Mouse (Mus musculus) spleen, postnatal 0 days (tissue): ENCODE results near the gene Usp35. TPM values are rescaled to one million over a fixed set of nuclear protein-coding genes. Genes with fewer than 3 reads are reported as not detected.

Experiments
- polyA plus RNA-seq: library from polyadenylated mRNA; unstranded; fragments of >200 nt; fragmentation: Nextera tagmentation; extraction: Ambion mirVana; gene quantifications from 2 replicates; pipeline ENCODE4 v1.2.1, GENCODE M21; 2015

Usp35 gene
- polyA plus RNA-seq = 0.59 and 0.73 TPM in 2 replicates

DNA sequence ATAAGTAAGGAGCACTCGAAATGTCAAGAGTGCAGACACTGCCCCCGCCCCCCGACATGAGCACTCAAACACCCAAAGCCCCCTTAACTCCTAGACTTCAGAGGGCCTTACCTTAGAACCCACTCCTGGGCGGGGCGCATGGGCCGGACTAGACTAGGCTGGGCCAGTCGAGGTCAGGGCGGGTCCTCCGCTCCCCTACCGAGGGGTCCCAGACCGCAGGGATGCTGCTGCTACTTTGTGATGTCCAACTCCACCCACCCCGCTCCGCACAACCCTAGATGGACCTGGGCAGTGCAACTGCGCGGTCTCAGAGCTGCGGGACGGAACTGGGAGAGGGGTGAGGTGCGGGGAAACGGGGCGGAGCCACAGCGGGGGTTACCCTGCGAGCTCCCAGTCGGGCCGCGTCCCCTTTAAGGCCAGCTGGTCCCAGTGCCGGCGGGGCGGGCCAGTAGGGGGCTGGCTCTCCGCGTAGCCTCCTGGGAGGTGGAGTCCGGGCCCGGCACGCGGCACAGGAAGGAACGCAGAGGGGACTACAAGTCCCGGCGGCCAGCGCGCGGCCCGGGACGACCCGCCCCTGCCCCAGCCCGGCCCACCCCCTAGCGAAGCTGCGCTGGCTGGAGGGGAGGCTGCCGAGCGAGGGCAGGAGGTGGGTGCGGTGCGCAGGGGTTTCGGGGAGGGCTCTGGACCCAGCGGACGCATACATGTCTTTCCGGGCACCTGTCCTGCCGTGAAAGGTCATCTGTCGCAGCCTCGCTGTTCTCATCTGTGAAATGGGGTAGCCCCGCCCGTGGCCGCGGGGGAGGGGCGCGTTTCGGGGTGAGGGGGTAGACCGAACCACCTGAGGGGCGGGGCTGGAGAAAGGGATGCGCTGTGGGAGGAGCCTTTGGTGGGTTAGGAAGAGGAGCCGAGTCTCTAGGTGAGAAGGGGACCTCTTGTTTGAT lies at the start of gene Usp35, which contains the start of gene Kctd21:
TSS of gene Usp35 (minus strand) at position 295 of the 941 bp plus-strand sequence.
TSS of gene Kctd21 (plus strand) at position 602 of the 941 bp plus-strand sequence.

Other genes starting within 250 kb of the Usp35 start
- gene Kctd21, start 307 bp upstream of the Usp35 start, polyA plus RNA-seq = 0.60 and 0.61 TPM in 2 replicates
- 25.1 and 26.3 TPM in 2 replicates for gene Alg8, start 39.6 kb upstream of the Usp35 start, polyA plus RNA-seq
- gene Ndufc2, start 68.0 kb upstream of the Usp35 start, polyA plus RNA-seq = 297 and 315 TPM in 2 replicates
- gene Thrsp, start 85.7 kb upstream of the Usp35 start, polyA plus RNA-seq = 1.3 and 1.6 TPM in 2 replicates
- 13.4 and 14.5 TPM in 2 replicates for gene Kctd14, start 119.3 kb upstream of the Usp35 start, polyA plus RNA-seq
- 19.1 and 19.4 TPM in 2 replicates for gene Ints4, start 148.9 kb upstream of the Usp35 start, polyA plus RNA-seq
- gene Aamdc, start 247.5 kb upstream of the Usp35 start, polyA plus RNA-seq = 24.4 and 27.5 TPM in 2 replicates
- 11.3 and 11.6 TPM in 2 replicates for gene Rsf1, start 247.9 kb upstream of the Usp35 start, polyA plus RNA-seq